17 mouse cellular contexts compared by ENCODE assay signal in the genomic region with DNA sequence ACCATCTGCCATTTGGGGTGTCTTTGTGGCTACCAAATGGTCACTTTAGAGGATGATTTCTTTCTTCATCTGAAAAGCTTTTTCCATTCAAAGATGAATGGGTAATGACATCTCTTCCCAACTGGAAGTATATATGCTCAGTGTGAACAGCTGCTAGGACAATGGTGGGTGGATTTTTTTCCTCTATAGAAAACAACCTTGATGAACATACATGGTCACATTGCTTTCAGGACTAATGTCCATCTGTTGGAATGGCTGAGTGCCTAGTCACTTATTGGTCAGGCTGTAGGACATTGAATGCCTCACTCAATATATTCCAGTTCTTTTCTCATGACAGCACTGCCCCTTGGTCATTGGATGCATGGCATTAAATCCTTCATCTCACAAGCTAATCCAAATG.
"Had no signal": no experiment of that assay in that cellular context is flagged by ENCODE, and none has a peak within 500 bp of the region (broad histone marks: within the 10 kb centered on the region; RNA-seq: fewer than 3 reads in every experiment).

No protein-coding gene starts in this region.

- H3K36me3 ChIP-seq: liver, embryonic 13.5 days; midbrain, embryonic 12.5 days; neural tube, embryonic 12.5 days; neural tube, embryonic 15.5 days had no signal

- H3K9ac ChIP-seq: liver, embryonic 13.5 days; midbrain, embryonic 12.5 days; neural tube, embryonic 12.5 days; neural tube, embryonic 15.5 days had no signal

- H3K27ac ChIP-seq: liver, embryonic 13.5 days; midbrain, embryonic 12.5 days; neural tube, embryonic 12.5 days; neural tube, embryonic 15.5 days; stomach, postnatal 0 days had no signal

- DNase-seq: kidney, adult 9 months; kidney, postnatal 14 days; kidney, postnatal 4 days; liver, embryonic 13.5 days; lung, adult 2 months; lung, postnatal 14 days; lung, postnatal 4 days; right cerebral cortex, adult 18-20 months; right cerebral cortex, postnatal 14 days; right cerebral cortex, postnatal 4 days; thymus, adult 2 months; thymus, postnatal 14 days; thymus, postnatal 4 days had no signal

- H3K4me1 ChIP-seq: liver, embryonic 13.5 days; midbrain, embryonic 12.5 days; neural tube, embryonic 12.5 days; neural tube, embryonic 15.5 days had no signal

- H3K4me3 ChIP-seq: liver, embryonic 13.5 days; midbrain, embryonic 12.5 days; neural tube, embryonic 12.5 days; neural tube, embryonic 15.5 days had no signal

- H3K9me3 ChIP-seq: liver, embryonic 13.5 days; midbrain, embryonic 12.5 days; neural tube, embryonic 12.5 days; neural tube, embryonic 15.5 days had no signal

- H3K27me3 ChIP-seq: liver, embryonic 13.5 days; midbrain, embryonic 12.5 days; neural tube, embryonic 12.5 days; neural tube, embryonic 15.5 days had no signal

- H3K4me2 ChIP-seq: liver, embryonic 13.5 days; midbrain, embryonic 12.5 days; neural tube, embryonic 12.5 days; neural tube, embryonic 15.5 days had no signal
